ENCODE assay signal across 8 mouse cellular contexts in genomic region chr15:77365700-77366570, GRCm38 (mm10). TPM values are rescaled to one million over a fixed set of nuclear protein-coding genes. Genes with fewer than 3 reads are reported as not detected.
DNase-seq lines count a peak whose midpoint lies in the region; ATAC-seq and TF ChIP-seq lines count a peak whose summit lies in the region.

No protein-coding gene starts in this region.

- 0 out of 2 replicates have a peak overlapping the region, but pooled peaks have one; percentile 76 for H3K27ac ChIP-seq in heart, embryonic 11.5 days (ENCODE audit: low read depth, low read length)
- peak overlapping the region; percentile 99 for H3K27ac ChIP-seq in limb, embryonic 14.5 days (replicated peaks; ENCODE audit: low read depth, low read length)

- no peak overlapping the region for H3K4me3 ChIP-seq in heart, embryonic 11.5 days (ENCODE audit: low read depth, low read length)
- peak overlapping the region; percentile 38; the same call in 1 of the 2 replicates for H3K4me3 ChIP-seq in limb, embryonic 14.5 days (replicated peaks; ENCODE audit: low read length)

- no peak for TF ChIP-seq POLR2A in limb, embryonic 14.5 days (IDR thresholded peaks at IDR 0.05; ENCODE audit: borderline replicate concordance, extremely low read depth, insufficient read depth, insufficient read length)

- WGBS in heart, embryonic 11.5 days (ENCODE audit: insufficient replicate concordance) = 45% methylated on average over 9 of the region's 9 CpGs
- 38% methylated on average over 9 of the region's 9 CpGs for WGBS in limb, embryonic 14.5 days

- ATAC-seq in cerebellum, adult (ENCODE audit: insufficient number of reproducible peaks, low FRiP score, low TSS enrichment) = no peak
- no peak for ATAC-seq in heart, embryonic 11.5 days (replicated peaks; ENCODE audit: insufficient number of reproducible peaks, low FRiP score, low TSS enrichment)
- ATAC-seq in limb, embryonic 14.5 days (ENCODE audit: low FRiP score, low read depth) = no peak

- peaks cover 13% of the 10 kb centered on the region; the same call in 1 of the 2 replicates for H3K4me1 ChIP-seq in heart, embryonic 11.5 days (ENCODE audit: control insufficient read depth, insufficient read depth, low read length)
- peaks cover 46% of the 10 kb centered on the region for H3K4me1 ChIP-seq in limb, embryonic 14.5 days (ENCODE audit: control insufficient read depth, insufficient read depth, low read length)

- DNase-seq in cerebellum, adult 18-20 months = peak; percentile 50 to 52
- DNase-seq in MN1 (ENCODE audit: low spot score) = peak; percentile 63
- DNase-seq in limb, embryonic 14.5 days (ENCODE audit: low spot score) = peak; percentile 48
- DNase-seq in right cerebral cortex, postnatal 14 days = no peak
- DNase-seq in testis, postnatal 14 days (ENCODE audit: low spot score) = no peak
- DNase-seq in embryo, embryonic 10 days (ENCODE audit: low spot score) = no peak

- H3K36me3 ChIP-seq in heart, embryonic 11.5 days (ENCODE audit: control insufficient read depth, insufficient read depth, low read length) = no peaks in the 10 kb centered on the region
- H3K36me3 ChIP-seq in limb, embryonic 14.5 days (ENCODE audit: control insufficient read depth, insufficient read depth, low read length) = no peaks in the 10 kb centered on the region

- no peaks in the 10 kb centered on the region for H3K27me3 ChIP-seq in heart, embryonic 11.5 days (ENCODE audit: control insufficient read depth, insufficient read depth, low read length)
- no peaks in the 10 kb centered on the region for H3K27me3 ChIP-seq in limb, embryonic 14.5 days (ENCODE audit: control insufficient read depth, insufficient read depth, low read length)

- peak overlapping the region; percentile 65 for H3K4me2 ChIP-seq in heart, embryonic 11.5 days
- H3K4me2 ChIP-seq in limb, embryonic 14.5 days (replicated peaks; ENCODE audit: low read depth, low read length, severe bottlenecking) = peak overlapping the region; percentile 82

- no peaks in the 10 kb centered on the region for H3K9me3 ChIP-seq in heart, embryonic 11.5 days (replicated peaks; ENCODE audit: control insufficient read depth, low read length)
- H3K9me3 ChIP-seq in limb, embryonic 14.5 days (ENCODE audit: control insufficient read depth, low read length) = no peaks in the 10 kb centered on the region

- H3K9ac ChIP-seq in heart, embryonic 11.5 days (ENCODE audit: low read depth, low read length) = no peak overlapping the region
- 0 out of 2 replicates have a peak overlapping the region, but pooled peaks have one; percentile 38 for H3K9ac ChIP-seq in limb, embryonic 14.5 days (ENCODE audit: low read depth, low read length, severe bottlenecking)

RNA-seq across cellular contexts. Expression of gene Apol7a, which starts 33.0 kb away (rescaled TPM):
- 0.13 TPM in 1 of 2 replicates, not detected in the other for polyA plus RNA-seq in heart, embryonic 11.5 days (2014; fragmentation: Nextera tagmentation; extraction: Ambion mirVana)
- 0.45 and 0.50 TPM in 2 replicates for polyA plus RNA-seq in limb, embryonic 14.5 days (2012; rRNA removed)
- 0.22 and 0.23 TPM in 2 replicates for polyA plus RNA-seq in limb, embryonic 14.5 days (2014; fragmentation: Nextera tagmentation; extraction: Ambion mirVana)

RNA-seq across cellular contexts. Expression of gene Apol9a, which starts 45.0 kb away (rescaled TPM):
- 0.23 and 0.52 TPM in 2 replicates for polyA plus RNA-seq in heart, embryonic 11.5 days (2014; fragmentation: Nextera tagmentation; extraction: Ambion mirVana)
- polyA plus RNA-seq in limb, embryonic 14.5 days (2012; rRNA removed) = 0.06 and 0.35 TPM in 2 replicates
- polyA plus RNA-seq in limb, embryonic 14.5 days (2014; fragmentation: Nextera tagmentation; extraction: Ambion mirVana) = not detected in 2 replicates

RNA-seq across cellular contexts. Expression of gene Rbfox2, which starts 59.1 kb away (rescaled TPM):
- 81.1 and 81.5 TPM in 2 replicates for polyA plus RNA-seq in heart, embryonic 11.5 days (2014; fragmentation: Nextera tagmentation; extraction: Ambion mirVana)
- polyA plus RNA-seq in limb, embryonic 14.5 days (2012; rRNA removed) = 189 and 205 TPM in 2 replicates
- polyA plus RNA-seq in limb, embryonic 14.5 days (2014; fragmentation: Nextera tagmentation; extraction: Ambion mirVana) = 94.7 and 101 TPM in 2 replicates

Comparison
In these comparisons a context has a peak if more than half of its experiments do, and no peak if none do; other contexts are left out.
1. DNase-seq: peak in cerebellum, adult 18-20 months (2 of 2), MN1 (single experiment) and limb, embryonic 14.5 days (single experiment); none in right cerebral cortex, postnatal 14 days (single experiment), testis, postnatal 14 days (single experiment) and embryo, embryonic 10 days (single experiment).